Mouse (Mus musculus): ENCODE data around the gene Retreg1.

Gene Retreg1

DNA sequence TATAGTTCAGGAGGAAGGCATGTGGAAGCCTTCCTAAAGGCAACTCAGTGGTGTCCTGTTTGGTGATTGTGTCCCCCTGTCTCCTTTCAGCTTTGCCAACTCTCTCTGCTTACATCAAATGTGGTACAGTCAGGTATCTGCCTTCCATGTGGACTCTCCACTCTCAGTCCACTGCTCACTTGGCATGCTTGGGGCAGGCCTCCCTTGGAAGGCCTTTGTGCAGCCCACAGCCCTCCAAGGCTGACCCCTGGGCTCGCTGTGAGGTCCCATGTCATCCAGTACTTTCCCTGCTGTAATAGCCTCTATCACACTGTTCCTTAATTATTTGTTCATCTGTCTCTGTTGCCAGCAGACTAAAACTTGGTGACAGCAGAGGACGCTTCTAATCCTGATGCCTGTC is 79.0 kb downstream of the Retreg1 start:
- no peak for DNase-seq

DNA sequence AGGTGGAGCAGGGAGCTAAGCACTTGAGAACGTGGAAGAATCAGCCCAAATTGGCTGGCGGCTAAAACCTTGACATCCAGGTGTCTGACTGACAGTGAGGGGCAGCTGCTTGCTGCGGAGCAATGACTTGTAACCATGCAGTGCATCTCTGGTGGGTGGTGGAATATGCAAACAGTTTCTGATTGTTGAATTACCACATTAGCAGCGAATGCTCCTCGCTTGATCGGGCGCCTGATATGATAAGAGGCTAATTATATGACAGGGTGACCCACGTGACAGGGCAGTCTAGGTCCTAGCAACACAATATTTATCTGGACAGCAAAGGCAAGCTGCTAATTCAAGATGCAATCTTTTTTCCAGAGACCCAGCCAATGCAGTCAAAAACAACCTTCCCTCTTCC is 80.9 kb downstream of the Retreg1 start:
- DNase-seq, result no peak

DNA sequence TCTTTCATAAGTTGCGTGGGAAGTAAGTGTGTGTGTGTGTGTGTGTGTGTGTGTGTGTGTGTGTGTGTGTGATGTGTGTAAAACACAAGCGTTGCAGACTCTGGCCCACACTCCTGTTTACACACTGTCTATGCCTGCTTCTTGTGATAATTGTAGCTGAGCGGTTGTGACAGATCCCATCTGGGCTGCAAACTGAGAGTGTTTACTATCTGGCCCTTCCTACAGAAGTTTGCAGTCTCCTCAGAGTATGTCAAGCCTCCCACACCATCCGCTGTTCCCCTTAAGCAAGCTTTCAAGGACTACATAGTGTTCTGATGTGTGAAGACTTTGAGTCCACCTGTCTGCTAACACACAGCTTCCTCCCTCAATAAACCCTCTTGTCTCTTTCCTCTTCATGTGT is 83.2 kb downstream of the Retreg1 start:
- no peak for DNase-seq

DNA sequence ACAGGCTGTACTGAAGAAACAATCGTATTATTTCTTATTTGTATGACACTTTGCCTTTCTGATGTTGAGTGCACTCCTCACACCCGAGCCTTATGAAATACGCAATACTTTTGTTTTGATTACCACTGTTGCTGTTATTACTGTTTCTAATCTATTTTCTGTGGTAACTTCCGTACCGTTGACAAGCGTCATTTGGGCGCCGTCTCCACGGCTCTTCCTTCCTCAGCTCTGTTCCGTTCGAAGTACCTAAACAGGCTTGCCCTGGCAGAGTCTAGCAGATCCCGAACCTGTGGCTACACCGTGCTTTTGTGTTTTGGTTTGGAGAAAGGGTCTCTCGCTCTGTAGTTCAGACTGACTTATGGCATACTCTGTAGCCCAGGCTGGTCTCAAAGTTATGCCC is 84.1 kb downstream of the Retreg1 start:
- DNase-seq, result no peak

DNA sequence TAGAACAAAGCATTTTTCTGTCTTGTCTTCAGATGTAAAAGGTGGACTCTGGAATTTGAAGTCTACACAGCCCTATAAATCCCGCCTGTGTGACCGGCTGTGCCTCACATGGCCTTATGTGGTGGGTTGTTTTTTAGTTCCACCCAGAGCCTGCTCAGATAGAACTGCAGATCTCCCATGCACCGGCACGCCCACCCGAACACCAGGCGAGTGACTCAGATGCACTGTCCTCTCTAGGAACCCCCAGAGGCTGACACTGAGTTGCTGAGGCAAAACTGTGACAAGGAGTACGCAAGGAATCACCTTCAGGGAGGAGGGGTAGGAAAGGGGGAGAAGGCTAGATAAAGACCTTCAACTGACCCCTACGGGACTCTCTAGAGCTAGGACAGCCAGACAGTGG is 85.0 kb downstream of the Retreg1 start:
- DNase-seq, result no peak

DNA sequence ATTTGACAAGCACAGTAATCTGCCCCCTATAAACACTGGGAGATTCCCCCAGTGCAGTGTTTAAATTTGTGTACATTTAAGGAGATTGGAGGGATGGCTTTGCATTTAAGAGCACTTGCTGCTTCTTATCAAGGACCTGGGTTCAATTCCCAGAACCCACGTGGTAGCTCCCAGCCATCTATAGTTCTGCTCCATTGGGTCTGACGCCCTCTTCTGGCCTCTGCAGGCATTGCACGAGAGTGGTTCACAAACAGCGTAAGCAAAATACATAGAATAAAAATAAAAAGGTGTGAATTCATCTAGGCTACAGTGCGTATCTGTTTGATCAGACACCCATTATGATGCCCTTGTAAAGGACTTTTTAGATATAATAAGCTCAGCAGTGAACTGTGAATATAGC is 85.9 kb downstream of the Retreg1 start:
- DNase-seq, result no peak

DNA sequence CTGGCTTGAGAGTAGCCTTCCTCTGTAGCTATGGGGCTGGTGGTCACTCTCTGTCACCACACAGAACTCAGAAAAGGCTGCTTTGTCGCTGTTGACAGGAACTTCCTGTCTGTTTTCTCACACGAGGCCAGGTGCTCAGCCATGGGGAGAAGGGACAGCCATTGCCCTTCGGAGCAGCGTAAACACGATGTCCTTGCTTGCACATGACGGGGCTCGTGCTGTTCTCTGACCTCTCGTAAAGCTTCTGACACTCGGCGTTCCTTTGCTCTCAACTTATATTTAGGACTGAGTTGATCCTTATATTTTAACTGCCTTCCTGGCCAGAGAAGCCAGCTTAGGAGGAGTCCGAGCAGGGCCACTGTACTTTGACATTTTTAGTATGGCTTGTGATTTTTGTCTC is 86.5 kb downstream of the Retreg1 start:
- DNase-seq, result no peak

DNA sequence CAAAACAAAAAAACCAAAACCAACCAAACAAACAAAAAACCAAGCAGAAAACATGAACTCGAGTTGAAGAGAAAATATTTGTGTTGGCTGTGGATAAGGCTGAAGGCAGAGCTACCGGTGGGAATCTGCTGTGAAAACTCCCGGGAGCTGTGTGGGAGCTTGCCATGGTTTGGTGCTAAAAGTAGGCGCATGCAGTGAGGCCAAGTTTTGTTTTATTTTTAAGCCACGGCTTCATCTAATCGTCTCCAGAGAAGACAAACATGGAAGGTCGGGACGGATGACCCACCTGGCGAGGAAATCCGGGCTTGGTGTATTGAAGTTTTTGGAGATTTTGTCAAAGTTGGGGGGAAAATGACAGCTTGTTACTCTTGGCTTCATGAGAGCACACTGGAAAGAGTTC is 87.0 kb downstream of the Retreg1 start:
- DNase-seq, result no peak

DNA sequence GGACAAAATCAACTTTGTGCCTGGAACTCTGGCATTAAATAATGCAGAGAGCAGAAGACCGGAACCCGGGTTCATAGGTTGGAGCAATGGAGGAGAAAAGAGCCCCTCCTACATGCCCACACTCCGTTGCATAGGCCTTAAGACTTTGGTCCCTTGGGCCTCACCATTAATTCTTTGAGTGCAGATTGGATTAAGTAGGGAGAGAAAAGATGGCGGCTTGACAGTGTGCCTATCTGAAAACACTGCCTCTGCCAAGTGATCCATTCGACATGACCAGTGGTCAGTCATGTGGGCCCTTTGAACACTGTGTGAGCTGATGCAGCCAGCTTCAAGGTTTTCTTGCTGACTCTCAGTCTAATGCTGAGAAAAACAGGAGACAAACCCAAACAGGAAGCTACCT is 87.7 kb downstream of the Retreg1 start:
- no peak for DNase-seq

DNA sequence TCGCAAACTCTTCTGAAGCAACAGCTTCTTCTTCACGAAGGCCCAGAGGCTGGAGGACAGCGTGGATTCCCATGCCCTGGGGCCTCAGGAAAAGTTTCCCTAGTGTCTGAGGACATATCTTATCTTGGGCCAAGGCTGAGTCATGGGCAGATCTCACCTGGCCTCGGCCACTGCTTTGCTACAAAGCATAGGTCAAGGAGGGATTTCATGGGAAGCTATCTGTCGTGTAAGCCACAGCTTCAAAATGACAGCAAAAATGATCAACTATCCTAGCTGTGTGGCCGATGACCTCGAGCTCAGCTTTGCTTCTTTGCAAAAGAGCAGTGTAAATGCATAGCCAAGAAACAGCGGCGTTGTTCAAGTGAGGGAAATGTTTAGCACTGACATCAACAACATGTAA is 89.5 kb downstream of the Retreg1 start:
- no peak for DNase-seq

DNA sequence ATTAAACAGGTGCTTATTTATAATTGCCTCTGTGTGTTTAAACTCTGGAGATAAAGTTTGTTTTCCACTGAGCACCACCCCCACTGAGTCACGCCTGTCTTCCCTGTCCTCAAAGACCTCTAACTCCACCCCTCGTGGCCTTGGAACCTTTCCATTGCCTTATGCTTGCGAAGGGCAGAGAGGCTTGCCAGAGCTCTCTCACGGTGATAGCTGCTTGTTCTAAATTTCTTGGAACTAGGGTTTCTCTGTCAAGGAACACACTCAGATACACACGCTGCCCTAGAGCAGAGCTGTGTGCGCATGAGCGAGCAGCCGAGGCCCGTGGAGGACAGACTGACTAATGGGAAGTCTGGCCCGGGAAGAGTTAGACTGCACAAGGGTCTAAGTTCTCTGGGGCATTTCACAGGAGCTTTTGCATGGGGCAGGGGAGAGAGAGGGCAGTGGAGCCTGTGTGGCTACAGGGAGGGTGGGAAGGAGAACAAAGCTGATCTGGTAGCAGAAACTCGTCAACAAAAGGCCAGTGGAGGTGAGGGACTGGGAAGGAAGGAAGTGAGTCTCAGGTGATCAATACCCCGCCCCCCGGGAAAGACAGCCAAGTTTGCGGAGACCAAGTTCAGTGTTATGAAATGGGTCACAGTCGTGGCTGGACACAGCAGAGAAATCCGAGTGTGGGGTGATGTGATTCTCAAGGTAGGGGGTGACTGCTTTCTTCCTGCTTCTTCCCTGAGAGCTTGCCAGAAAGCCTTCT is 90.1 kb downstream of the Retreg1 start:
- no peak for DNase-seq

DNA sequence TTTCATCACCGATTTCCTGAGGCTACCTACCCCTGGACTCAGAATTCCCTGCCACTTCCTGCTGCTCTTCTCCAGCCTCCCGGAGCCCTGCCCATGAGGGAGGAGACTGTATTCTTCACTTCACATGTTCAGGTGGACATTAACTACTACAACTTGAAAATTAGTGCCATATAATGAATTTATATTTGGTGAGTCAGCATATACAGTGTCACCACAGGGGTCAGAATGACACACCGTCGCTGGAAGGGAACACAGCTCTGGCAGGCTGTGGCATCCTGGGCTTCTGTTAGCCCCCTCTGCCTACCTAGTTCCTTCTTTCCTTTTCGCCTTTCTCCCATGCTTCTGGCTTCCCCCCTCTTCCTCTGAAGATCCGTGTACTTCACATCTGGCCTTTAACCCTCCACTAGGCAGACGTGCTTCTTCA is 90.7 kb downstream of the Retreg1 start:
- DNase-seq, result no peak

DNA sequence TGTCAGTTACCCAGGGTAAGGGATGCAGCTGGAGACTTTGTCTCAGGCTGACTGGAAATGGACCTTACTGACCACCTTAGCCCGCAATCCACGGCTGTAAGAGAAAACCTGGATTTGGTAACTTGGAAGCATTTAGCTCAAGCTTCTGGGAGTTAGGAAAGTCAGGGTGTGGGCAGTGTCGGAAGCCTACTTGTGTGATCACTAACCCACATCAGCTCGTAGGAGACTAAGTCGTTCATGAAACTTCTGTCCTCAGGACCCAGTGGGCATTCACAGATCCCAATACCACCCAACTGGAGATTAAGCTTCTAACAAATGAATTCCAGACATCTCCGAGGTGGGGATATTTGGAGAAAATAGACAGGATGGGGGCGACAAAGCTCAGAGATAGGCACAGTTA is 91.4 kb downstream of the Retreg1 start:
- no peak for DNase-seq

DNA sequence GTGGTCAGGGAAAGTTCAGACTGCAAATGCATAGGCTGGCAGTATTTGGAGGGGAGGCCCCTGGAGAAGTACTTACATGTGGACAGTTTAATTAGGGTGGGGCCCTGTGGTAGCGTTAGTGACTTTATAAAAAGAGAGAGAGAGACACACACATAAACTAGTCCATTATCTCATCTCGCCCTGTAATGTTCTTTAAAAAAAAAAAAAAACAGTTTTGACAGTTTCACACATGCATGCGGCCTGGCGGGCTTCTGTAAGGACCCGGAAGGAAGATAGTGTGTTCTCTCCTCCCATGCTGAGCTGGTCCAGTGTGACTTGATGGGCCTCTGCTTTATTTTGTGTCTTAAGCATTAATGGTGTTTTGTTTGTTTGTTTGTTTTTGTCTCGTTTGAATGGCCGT is 95.5 kb downstream of the Retreg1 start:
- DNase-seq, result no peak

DNA sequence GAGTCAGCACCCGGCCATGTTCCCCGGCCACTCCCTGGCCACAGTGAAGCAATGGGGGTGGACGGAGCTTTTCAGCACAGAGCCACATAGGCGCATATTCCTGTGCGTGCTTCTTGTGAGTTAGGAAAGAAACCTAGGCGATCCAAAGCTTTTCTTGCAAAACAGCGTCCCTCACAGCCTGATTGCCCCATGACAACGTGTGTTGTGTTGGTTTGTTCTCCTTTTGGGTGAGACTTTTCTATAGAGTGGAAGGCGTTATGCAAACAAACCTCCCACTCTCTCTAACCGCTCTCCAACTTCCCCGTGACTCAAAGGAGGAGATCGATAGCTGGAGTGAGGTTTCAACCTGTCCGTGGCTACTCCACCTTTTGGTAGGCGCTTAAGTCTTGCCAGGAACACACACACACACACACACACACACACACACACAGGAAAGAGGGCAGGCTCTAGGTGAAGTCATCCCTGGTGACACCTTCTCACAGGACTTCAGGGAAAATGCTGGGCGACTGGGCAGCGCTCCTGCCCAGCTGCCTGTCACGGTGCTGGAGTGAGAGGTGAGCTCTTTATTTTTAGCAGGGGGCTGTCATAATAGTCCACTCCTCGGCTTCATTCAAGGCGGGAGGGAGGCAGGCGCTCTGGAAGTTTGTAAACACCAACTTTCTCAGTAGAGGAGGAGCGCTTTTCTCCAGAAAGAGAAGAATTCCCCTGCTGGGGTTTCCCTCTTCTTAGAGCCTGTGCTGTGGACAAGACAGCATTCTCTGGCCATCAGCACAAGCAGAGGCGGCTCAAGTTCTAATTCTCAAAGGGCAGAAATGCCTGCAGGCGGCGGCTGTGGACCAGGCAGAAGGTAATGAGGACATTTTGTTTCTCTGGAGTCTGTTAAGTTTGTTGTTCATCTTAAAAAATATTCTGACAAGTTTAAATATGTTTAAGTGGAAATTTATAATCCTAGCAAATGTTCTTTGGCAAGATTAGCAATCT is 97.7 kb downstream of the Retreg1 start:
- DNase-seq, result no peak

DNA sequence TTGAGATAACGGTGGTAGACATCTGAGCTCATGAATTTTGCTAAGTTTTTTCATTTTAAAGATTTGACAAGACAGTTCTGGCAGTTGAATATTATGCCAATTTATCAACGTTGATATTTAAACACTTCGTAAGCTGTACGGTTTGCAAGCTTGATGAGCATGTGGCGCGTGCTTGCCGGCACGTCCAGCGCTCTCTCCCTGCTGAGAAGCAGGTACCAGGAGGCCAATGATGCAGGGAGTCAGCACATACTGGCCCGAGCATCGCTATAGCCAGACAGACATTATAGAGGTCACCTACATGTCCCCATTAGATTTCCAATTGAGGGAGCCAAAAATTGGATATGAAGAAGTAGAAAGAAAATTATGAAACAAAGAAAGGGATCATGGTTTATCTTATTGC is 98.5 kb downstream of the Retreg1 start:
- no peak for DNase-seq

DNA sequence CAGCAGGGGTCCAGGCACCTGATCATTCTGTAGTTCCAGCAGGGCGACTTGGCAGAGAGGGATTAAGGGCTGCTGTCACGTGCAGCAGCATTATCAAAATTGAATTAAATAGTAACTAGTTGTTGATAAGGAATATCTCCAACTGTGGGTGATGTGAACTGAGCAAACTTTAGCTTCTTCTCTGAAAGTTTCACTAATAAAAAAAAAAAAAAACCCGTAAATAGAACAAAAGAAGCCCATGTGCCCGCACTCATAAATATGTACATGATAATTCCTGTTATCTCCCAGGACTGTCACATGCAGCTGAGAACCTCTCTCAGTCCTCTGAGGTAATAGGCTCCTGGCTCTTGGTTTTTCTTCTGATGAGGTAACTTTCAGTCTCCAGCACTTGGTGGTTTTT is 99.4 kb downstream of the Retreg1 start:
- DNase-seq, result no peak

DNA sequence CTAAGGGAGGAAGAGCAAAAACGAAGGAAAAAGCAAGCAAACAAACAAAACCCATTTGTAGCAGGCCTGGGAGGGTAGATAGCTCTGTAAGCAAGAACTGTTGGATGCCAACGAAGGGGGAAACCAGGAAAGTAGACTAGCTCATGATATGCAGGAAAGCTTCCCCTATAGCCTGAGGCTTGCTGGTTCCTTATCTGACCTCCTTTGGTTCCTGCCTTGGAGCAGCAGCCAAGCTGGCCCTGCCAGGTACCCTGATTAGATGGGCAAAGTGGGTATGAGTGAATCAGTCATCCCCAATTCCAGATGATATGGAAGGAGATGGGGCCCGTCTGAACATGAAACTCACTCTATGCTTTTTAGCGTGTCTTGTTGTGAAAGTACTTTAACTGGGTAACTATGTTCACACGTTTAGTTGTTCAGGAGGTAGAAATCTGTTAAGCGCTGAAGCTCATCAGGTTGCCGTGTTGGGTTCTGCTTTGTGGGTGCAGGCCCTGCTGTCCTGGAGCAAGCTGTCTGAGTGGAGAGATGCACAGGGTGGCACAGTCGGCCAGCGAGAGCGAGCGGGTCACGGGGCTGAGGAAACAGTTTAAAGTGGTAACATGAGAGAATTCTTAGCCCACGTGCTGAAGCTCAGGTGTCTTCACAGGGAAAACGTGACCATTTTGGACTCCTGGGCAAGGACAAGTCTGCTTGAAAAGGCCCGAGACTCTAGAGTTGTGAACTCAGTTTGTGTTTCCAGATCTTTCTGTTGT is 100.6 kb downstream of the Retreg1 start:
- DNase-seq, result no peak

DNA sequence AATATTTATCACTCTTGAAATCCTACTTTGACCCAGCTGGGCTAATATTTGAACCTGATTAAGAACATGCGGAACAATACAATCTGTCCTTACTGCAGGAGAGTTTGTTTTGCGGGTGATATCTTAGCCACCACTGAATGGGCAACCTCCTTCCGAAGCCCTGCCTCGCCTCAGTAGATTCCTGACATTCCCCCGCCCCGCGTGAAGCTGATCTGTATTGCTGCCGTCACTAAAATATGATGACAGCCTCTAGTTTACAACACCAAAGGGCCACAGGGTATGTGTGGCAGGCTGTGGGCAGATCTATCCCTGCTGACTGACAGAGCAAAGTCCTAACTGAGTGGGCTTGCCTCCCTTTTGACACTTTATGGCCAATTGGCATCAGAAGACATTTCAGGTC is 102.2 kb downstream of the Retreg1 start:
- DNase-seq, result no peak

DNA sequence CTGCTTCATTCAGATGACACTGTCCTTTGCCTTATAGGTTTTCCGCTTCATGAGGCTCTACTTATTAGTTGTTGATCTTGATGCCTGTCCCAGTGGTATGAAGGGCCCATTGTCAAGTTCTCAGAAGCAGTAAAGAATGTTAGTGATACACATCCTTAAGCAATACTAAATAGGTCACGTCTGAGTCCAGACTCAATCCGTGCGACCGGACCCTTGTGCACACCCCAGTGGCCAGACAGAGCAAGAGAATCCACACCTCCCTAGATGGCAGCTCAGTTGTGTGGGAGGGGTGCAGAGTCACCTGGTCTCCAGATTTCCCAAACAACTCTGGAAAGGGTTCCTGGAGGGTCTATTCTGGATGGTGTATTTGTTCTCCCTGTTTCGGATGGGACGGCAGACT is 103.5 kb downstream of the Retreg1 start:
- DNase-seq, result no peak

DNA sequence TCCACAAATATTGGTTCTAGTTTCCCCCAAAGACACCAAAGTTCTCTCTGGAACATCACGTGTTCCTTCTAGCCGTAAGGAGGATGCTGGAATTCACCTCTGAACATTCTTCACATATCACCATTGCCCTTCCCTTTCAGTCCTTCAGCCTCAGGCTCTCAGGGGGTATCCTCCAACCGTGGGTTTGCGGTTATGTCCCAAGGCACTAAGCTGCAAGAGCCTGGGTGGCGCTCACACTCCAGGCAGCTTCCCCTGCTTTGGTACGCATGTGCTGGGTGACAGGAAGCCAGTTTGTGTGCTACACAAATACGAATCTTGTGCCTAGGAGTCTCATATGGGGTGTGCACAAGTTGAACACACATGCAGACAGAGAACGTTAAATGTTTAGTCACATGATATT is 104.4 kb downstream of the Retreg1 start:
- DNase-seq, result no peak

DNA sequence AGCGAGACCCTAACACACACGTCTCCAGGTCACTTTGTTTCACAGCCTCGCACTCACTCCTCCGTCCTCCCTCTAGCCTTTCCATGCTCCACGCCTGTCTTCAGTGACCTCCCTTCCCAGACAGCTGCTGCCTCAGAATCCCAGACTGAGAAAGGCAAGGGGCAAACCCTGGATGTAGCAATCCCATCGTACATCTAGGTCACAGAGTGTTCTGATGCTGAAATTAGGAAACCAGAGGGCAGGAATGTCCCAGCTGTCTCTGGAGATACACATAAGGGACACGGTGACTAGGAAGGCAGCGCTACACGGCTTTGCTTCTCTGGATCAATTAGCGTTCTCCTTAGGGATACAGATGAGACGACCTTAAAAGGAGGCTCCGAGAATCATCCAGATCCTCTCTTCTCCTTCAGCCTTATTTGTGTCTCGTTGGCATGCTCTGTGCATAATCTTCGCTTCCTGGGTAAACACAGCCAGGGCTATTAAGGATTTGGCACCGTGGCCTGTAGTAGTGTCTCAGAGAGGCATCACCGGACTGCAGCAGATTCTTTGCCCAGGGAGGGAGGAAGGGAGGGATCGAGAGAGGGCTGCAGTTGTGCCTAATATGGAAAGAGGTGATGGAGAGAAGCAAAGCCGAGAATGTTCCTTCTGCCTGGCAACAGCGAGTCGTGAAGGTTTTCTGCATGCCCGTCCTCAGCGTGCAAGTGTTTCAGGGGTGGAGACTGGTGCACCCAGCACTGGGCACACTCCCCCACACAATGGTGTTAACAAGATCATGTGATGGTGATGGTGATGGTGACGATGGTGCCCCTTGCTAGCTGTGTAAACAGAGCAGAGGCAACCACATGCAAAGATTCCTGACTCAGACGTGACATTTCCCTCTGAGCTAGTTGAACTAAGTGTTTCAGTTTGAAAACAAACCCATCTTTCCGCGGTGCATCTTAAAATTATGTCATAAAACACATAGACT is 105.6 kb downstream of the Retreg1 start:
- no peak for DNase-seq

Measured in thymus, adult 18-20 months (tissue).